Mouse (Mus musculus) brain, embryonic 14.5 days (tissue): ENCODE measurements around the gene Pkd1l1.

ENCODE experiments used
- CTCF ChIP-seq: fragments of 200-500 bp; IDR thresholded peaks from 2 replicates; pipeline ENCODE4 v1.5.1; 2012; ENCODE audit warnings: inconsistent platforms, mild to moderate bottlenecking, moderate library complexity, borderline replicate concordance; ENCODE audit not compliant: insufficient read depth, insufficient read length; ENCODE audit errors: extremely low read depth
- POLR2A ChIP-seq: fragments of 200-500 bp; IDR thresholded peaks from 2 replicates; pipeline ENCODE4 v1.6.1; 2012; ENCODE audit warnings: mild to moderate bottlenecking, inconsistent platforms, borderline replicate concordance; ENCODE audit not compliant: poor library complexity, insufficient read depth, insufficient read length, severe bottlenecking; ENCODE audit errors: extremely low read depth

GRCm38 (mm10) chr11:8944114-8944513, 29.0 kb downstream of the Pkd1l1 start:
- TF ChIP-seq POLR2A (no peak), CTCF (no peak)
